Mouse (Mus musculus) skeletal muscle tissue, adult 2 months (tissue): ENCODE measurements around the gene Gstm2.
A peak's percentile ranks its signal among the peaks of the same experiment; 100 is the strongest.

Source experiments
- DNase-seq: peaks from one replicate; pipeline ENCODE4 v3.0.0-alpha.2; 2012; ENCODE audit warnings: low read depth, low spot score

Gstm2 gene

GRCm38 (mm10) chr3:107943239-107943990 is 42.8 kb downstream of the Gstm2 start, which contains the start of gene Gstm6:
Gene Gstm6 (minus strand): TSS chr3:107943749.
- no peak for DNase-seq

- no peak for DNase-seq
These were observed 45.0 kb downstream of the Gstm2 start for GRCm38 (mm10) chr3:107941261-107941660.

GRCm38 (mm10) chr3:107940524-107940923 is 45.7 kb downstream of the Gstm2 start:
- no peak for DNase-seq

GRCm38 (mm10) chr3:107939830-107940229 is 46.4 kb downstream of the Gstm2 start:
- no peak for DNase-seq

- peak; percentile 84 for DNase-seq
These were observed 46.9 kb downstream of the Gstm2 start for GRCm38 (mm10) chr3:107939403-107939802.

- DNase-seq: no peak
These were observed 50.4 kb downstream of the Gstm2 start for GRCm38 (mm10) chr3:107935888-107936287.

GRCm38 (mm10) chr3:107935268-107935667 is 51.0 kb downstream of the Gstm2 start:
- DNase-seq: no peak

- no peak for DNase-seq
These were observed 54.1 kb downstream of the Gstm2 start for GRCm38 (mm10) chr3:107932128-107932527.
